In genomic region chr9:106464751-106465541, GRCm38 (mm10) we compare ENCODE assay signal across 8 mouse cellular contexts. TPM values are rescaled to one million over a fixed set of nuclear protein-coding genes. Genes with fewer than 3 reads are reported as not detected.
DNase-seq lines count a peak whose midpoint lies in the region; ATAC-seq lines count a peak whose summit lies in the region.

No protein-coding gene starts in this region.

- peak overlapping the region; percentile 76 for H3K9ac ChIP-seq in embryonic facial prominence, embryonic 14.5 days (ENCODE audit: low read depth, low read length)

- H3K27ac ChIP-seq in embryonic facial prominence, embryonic 14.5 days (replicated peaks; ENCODE audit: low read depth, low read length), result no peak overlapping the region; the same call in none of the 2 replicates

- H3K9me3 ChIP-seq in embryonic facial prominence, embryonic 14.5 days (ENCODE audit: control insufficient read depth, low read length), result no peaks in the 10 kb centered on the region

- ATAC-seq in embryonic facial prominence, embryonic 14.5 days (ENCODE audit: low read depth), result peak; percentile 75
- ATAC-seq in hematopoietic stem cell, adult 5-6 weeks (replicated peaks in 1 of 2; ENCODE audit: insufficient read depth in 1 of 2, low FRiP score in 2 of 2, low TSS enrichment in 1 of 2, low read depth in 1 of 2, poor library complexity in 2 of 2, severe bottlenecking in 2 of 2), result peak; percentile 23 to 33; a peak in 2 of 4 replicates

- peaks cover 4% of the 10 kb centered on the region for H3K4me1 ChIP-seq in embryonic facial prominence, embryonic 14.5 days (ENCODE audit: control insufficient read depth, insufficient read depth, low read length)

- peak overlapping the region; percentile 98 for H3K4me2 ChIP-seq in embryonic facial prominence, embryonic 14.5 days (ENCODE audit: low read depth, low read length)

- H3K27me3 ChIP-seq in embryonic facial prominence, embryonic 14.5 days (replicated peaks; ENCODE audit: control insufficient read depth, insufficient read depth, low read length), result no peaks in the 10 kb centered on the region

- H3K4me3 ChIP-seq in embryonic facial prominence, embryonic 14.5 days (ENCODE audit: low read depth, low read length), result peak overlapping the region; percentile 59

- 3% methylated on average over 41 of the region's 99 CpGs for WGBS in embryonic facial prominence, embryonic 14.5 days

- peak; percentile 69 for DNase-seq in adrenal gland, adult 2 months
- DNase-seq in adrenal gland, adult 8-10 months, result no peak
- DNase-seq in adrenal gland, postnatal 25 days, result peak; percentile 62
- peak; percentile 79 for DNase-seq in embryonic facial prominence, embryonic 14.5 days (ENCODE audit: low spot score)
- DNase-seq in layer of hippocampus, postnatal 36 days, result peak; percentile 73 to 80
- peak; percentile 67 to 82 for DNase-seq in lung, postnatal 4 days
- peak; percentile 71 for DNase-seq in right cerebral cortex, postnatal 14 days

- peaks cover 42% of the 10 kb centered on the region for H3K36me3 ChIP-seq in embryonic facial prominence, embryonic 14.5 days (ENCODE audit: control insufficient read depth, insufficient read depth, low read length)

RNA-seq across cellular contexts. Expression of gene Gpr62, which starts 0.8 kb away (rescaled TPM):
- total RNA-seq in adrenal gland, adult 2 months (2021), result under 1 TPM; 0.17 TPM
- polyA plus RNA-seq in adrenal gland, adult 2 months (2012; rRNA removed), result 0.95 and 0.99 TPM in 2 replicates
- total RNA-seq in adrenal gland, adult 8-10 months (2022), result under 1 TPM; 0.28 to 0.62 (median 0.46) TPM
- total RNA-seq in adrenal gland, postnatal 25 days (2021), result 0.21 TPM in 1 of 2 replicates, not detected in the other
- 0.36 and 0.60 TPM in 2 replicates for polyA plus RNA-seq in embryonic facial prominence, embryonic 14.5 days (2014; fragmentation: Nextera tagmentation; extraction: Ambion mirVana)
- total RNA-seq in hematopoietic stem cell, adult 5-6 weeks (2017), result not detected in 2 replicates
- 10 to 100 TPM in 1 of 2 experiments, 1 to 10 TPM in 1; 9.2 to 10.4 TPM for total RNA-seq in layer of hippocampus, postnatal 36 days (2021)

RNA-seq across cellular contexts. Expression of gene Rrp9, which starts 10.8 kb away (rescaled TPM):
- 10 to 100 TPM; 41.2 to 47.0 TPM for total RNA-seq in adrenal gland, adult 2 months (2021)
- 36.8 and 42.2 TPM in 2 replicates for polyA plus RNA-seq in adrenal gland, adult 2 months (2012; rRNA removed)
- total RNA-seq in adrenal gland, adult 8-10 months (2022), result 10 to 100 TPM; 34.2 to 53.4 (median 35.9) TPM
- 35.9 and 41.5 TPM in 2 replicates for total RNA-seq in adrenal gland, postnatal 25 days (2021)
- 35.0 and 43.5 TPM in 2 replicates for polyA plus RNA-seq in embryonic facial prominence, embryonic 14.5 days (2014; fragmentation: Nextera tagmentation; extraction: Ambion mirVana)
- total RNA-seq in hematopoietic stem cell, adult 5-6 weeks (2017), result 42.6 and 43.1 TPM in 2 replicates
- 10 to 100 TPM; 35.0 to 38.1 TPM for total RNA-seq in layer of hippocampus, postnatal 36 days (2021)

RNA-seq across cellular contexts. Expression of gene Parp3, which starts 11.8 kb away (rescaled TPM):
- 10 to 100 TPM; 39.4 to 60.7 TPM for total RNA-seq in adrenal gland, adult 2 months (2021)
- 65.6 and 87.4 TPM in 2 replicates for polyA plus RNA-seq in adrenal gland, adult 2 months (2012; rRNA removed)
- total RNA-seq in adrenal gland, adult 8-10 months (2022), result 10 to 100 TPM; 40.6 to 86.0 (median 52.7) TPM
- 37.4 and 38.7 TPM in 2 replicates for total RNA-seq in adrenal gland, postnatal 25 days (2021)
- polyA plus RNA-seq in embryonic facial prominence, embryonic 14.5 days (2014; fragmentation: Nextera tagmentation; extraction: Ambion mirVana), result 5.5 and 6.2 TPM in 2 replicates
- 25.2 and 29.7 TPM in 2 replicates for total RNA-seq in hematopoietic stem cell, adult 5-6 weeks (2017)
- total RNA-seq in layer of hippocampus, postnatal 36 days (2021), result 1 to 10 TPM; 3.1 to 3.2 TPM

RNA-seq across cellular contexts. Expression of gene Pcbp4, which starts 11.9 kb away (rescaled TPM):
- 10 to 100 TPM; 17.5 to 28.6 TPM for total RNA-seq in adrenal gland, adult 2 months (2021)
- 56.4 and 90.6 TPM in 2 replicates for polyA plus RNA-seq in adrenal gland, adult 2 months (2012; rRNA removed)
- total RNA-seq in adrenal gland, adult 8-10 months (2022), result 10 to 100 TPM; 20.4 to 47.9 (median 34.8) TPM
- total RNA-seq in adrenal gland, postnatal 25 days (2021), result 26.8 and 29.9 TPM in 2 replicates
- 90.2 and 101 TPM in 2 replicates for polyA plus RNA-seq in embryonic facial prominence, embryonic 14.5 days (2014; fragmentation: Nextera tagmentation; extraction: Ambion mirVana)
- 2.1 and 3.3 TPM in 2 replicates for total RNA-seq in hematopoietic stem cell, adult 5-6 weeks (2017)
- 100 to 1,000 TPM; 175 to 176 TPM for total RNA-seq in layer of hippocampus, postnatal 36 days (2021)

RNA-seq across cellular contexts. Expression of gene Abhd14a, which starts 17.5 kb away (rescaled TPM):
- 10 to 100 TPM; 18.8 to 25.9 TPM for total RNA-seq in adrenal gland, adult 2 months (2021)
- polyA plus RNA-seq in adrenal gland, adult 2 months (2012; rRNA removed), result 29.0 and 33.9 TPM in 2 replicates
- total RNA-seq in adrenal gland, adult 8-10 months (2022), result 10 to 100 TPM; 24.8 to 32.3 (median 26.4) TPM
- 21.7 and 23.1 TPM in 2 replicates for total RNA-seq in adrenal gland, postnatal 25 days (2021)
- 60.9 and 66.1 TPM in 2 replicates for polyA plus RNA-seq in embryonic facial prominence, embryonic 14.5 days (2014; fragmentation: Nextera tagmentation; extraction: Ambion mirVana)
- 22.5 and 32.4 TPM in 2 replicates for total RNA-seq in hematopoietic stem cell, adult 5-6 weeks (2017)
- total RNA-seq in layer of hippocampus, postnatal 36 days (2021), result 10 to 100 TPM; 38.5 to 41.0 TPM
